Mouse (Mus musculus) spleen, adult 2 months (tissue): ENCODE results near the gene Chfr. TPM values are rescaled to one million over a fixed set of nuclear protein-coding genes. Genes with fewer than 3 reads are reported as not detected.

ENCODE experiments used
- DNase-seq, 2 experiments: peaks; one replicate each; pipeline versions ENCODE4 v3.0.0 to v3.0.0-alpha.2; 2012 to 2021; ENCODE audit warnings: low spot score in 2 of 2, low read depth in 1 of 2
- H3K27ac ChIP-seq: fragments of 200-500 bp; 2 replicates; pipeline ENCODE4 v1.5.1; 2012; ENCODE audit warnings: low read length, inconsistent platforms; ENCODE audit not compliant: insufficient read depth
- H3K27me3 ChIP-seq: fragments of 200-500 bp; 2 replicates; pipeline ENCODE4 v1.6.1; 2012; ENCODE audit warnings: mild to moderate bottlenecking, moderate library complexity, low read length, inconsistent platforms; ENCODE audit not compliant: control insufficient read depth, insufficient read depth
- H3K36me3 ChIP-seq: fragments of 200-500 bp; 2 replicates; pipeline ENCODE4 v1.6.1; 2012; ENCODE audit warnings: mild to moderate bottlenecking, low read length, inconsistent platforms; ENCODE audit not compliant: control insufficient read depth, insufficient read depth
- H3K4me1 ChIP-seq: fragments of 200-500 bp; 2 replicates; pipeline ENCODE4 v1.6.1; 2011; ENCODE audit warnings: inconsistent platforms; ENCODE audit not compliant: control insufficient read depth, insufficient read depth, insufficient read length
- H3K4me3 ChIP-seq: fragments of 200-500 bp; 2 replicates; pipeline ENCODE4 v1.5.1; 2011; ENCODE audit warnings: mild to moderate bottlenecking, inconsistent platforms; ENCODE audit not compliant: insufficient read depth, insufficient read length; ENCODE audit errors: extremely low read depth
- CTCF ChIP-seq: fragments of 200-500 bp; IDR thresholded peaks from 2 replicates; pipeline ENCODE4 v1.5.1; 2011; ENCODE audit warnings: mild to moderate bottlenecking, inconsistent platforms; ENCODE audit not compliant: insufficient read depth, insufficient read length, insufficient replicate concordance; ENCODE audit errors: extremely low read depth
- POLR2A ChIP-seq: fragments of 200-500 bp; IDR thresholded peaks from 2 replicates; pipeline ENCODE4 v1.6.1; 2011; ENCODE audit warnings: low read depth, low read length, inconsistent platforms
- WGBS: fragments of 180-500 bp; shearing (Covaris S2); methylation state at CpG from one replicate; pipeline ENCODE4 v1.1.7; 2018; 5-methylcytosine and 5-hydroxymethylcytosine counted together
- polyA plus RNA-seq: library from polyadenylated mRNA; depleted of rRNA; stranded (reverse); fragments of >200 nt; gene quantifications from 2 replicates; pipeline ENCODE4 v1.2.3, GENCODE M21; 2012

The Chfr gene
- polyA plus RNA-seq, 1 experiment = 59.3 TPM

GRCm38 (mm10) chr5:110143007-110143406 lies 7.4 kb downstream of the Chfr start:
- Histone ChIP-seq H3K4me3 (no peak overlapping the region), H3K27ac (no peak overlapping the region), H3K4me1 (no peaks in the 10 kb centered on the region), H3K27me3 (no peaks in the 10 kb centered on the region), H3K36me3 (peaks cover 27% of the 10 kb centered on the region)
- 94% methylated on average over 5 of the region's 5 CpGs for WGBS
- DNase-seq = no peak
- no peak for TF ChIP-seq POLR2A
- TF ChIP-seq CTCF = peak; percentile 18; the same call in 1 of the 2 replicates

- peaks cover 40% of the 10 kb centered on the region for H3K36me3 ChIP-seq
These were observed 33.7 kb downstream of the Chfr start for GRCm38 (mm10) chr5:110169374-110169773.

GRCm38 (mm10) chr5:110176362-110177020 lies 40.8 kb downstream of the Chfr start, which contains the start of gene Golga3:
Golga3 (plus strand) TSS chr5:110176701.
- Histone ChIP-seq H3K4me1 (0 out of 2 replicates have a peak, but pooled peaks cover 4% of the 10 kb centered on the region), H3K4me3 (peak within 1 kb of the TSS; percentile 75), H3K27me3 (no peaks in the 10 kb centered on the region), H3K36me3 (peaks cover 2% of the 10 kb centered on the region; the same call in 1 of the 2 replicates), H3K27ac (peak within 1 kb of the TSS; percentile 85)
- peak; percentile 87 to 93 for DNase-seq
- under 1% methylated on average over 41 of the region's 41 CpGs for whole genome bisulfite sequencing
- TF ChIP-seq POLR2A (no peak; the same call in 1 of the 2 replicates), CTCF (no peak)

More at GRCm38 (mm10) chr5:110169374-110169773, 33.7 kb downstream of the Chfr start:
- 93% methylated on average over 4 of the region's 4 CpGs for WGBS
- TF ChIP-seq POLR2A (no peak), CTCF (no peak)
- Histone ChIP-seq H3K4me3 (no peak overlapping the region), H3K27me3 (no peaks in the 10 kb centered on the region), H3K4me1 (no peaks in the 10 kb centered on the region), H3K27ac (no peak overlapping the region)
- DNase-seq = no peak

GRCm38 (mm10) chr5:110177021-110177420 lies 41.4 kb downstream of the Chfr start:
- Histone ChIP-seq H3K4me1 (0 out of 2 replicates have a peak, but pooled peaks cover 4% of the 10 kb centered on the region), H3K36me3 (0 out of 2 replicates have a peak, but pooled peaks cover 2% of the 10 kb centered on the region), H3K27me3 (no peaks in the 10 kb centered on the region), H3K27ac (peak overlapping the region; percentile 85), H3K4me3 (peak overlapping the region; percentile 75)
- no peak for DNase-seq
- TF ChIP-seq POLR2A (no peak), CTCF (no peak)
- 3% methylated on average over 19 of the region's 19 CpGs for WGBS

- H3K27me3 ChIP-seq = no peaks in the 10 kb centered on the region
- 0 out of 2 replicates have a peak, but pooled peaks cover 4% of the 10 kb centered on the region for H3K4me1 ChIP-seq
- 0 out of 2 replicates have a peak, but pooled peaks cover 2% of the 10 kb centered on the region for H3K36me3 ChIP-seq
- H3K4me3 ChIP-seq = no peak overlapping the region
- no peak overlapping the region for H3K27ac ChIP-seq
- 81% methylated on average over 2 of the region's 2 CpGs for WGBS
- TF ChIP-seq POLR2A = no peak
- no peak for TF ChIP-seq CTCF
- DNase-seq = no peak
These were observed 43.0 kb downstream of the Chfr start for GRCm38 (mm10) chr5:110178628-110179027.

GRCm38 (mm10) chr5:110181716-110182115 lies 46.1 kb downstream of the Chfr start:
- WGBS = 86% methylated on average over 5 of the region's 5 CpGs
- Histone ChIP-seq H3K27me3 (no peaks in the 10 kb centered on the region), H3K27ac (no peak overlapping the region), H3K36me3 (peaks cover 19% of the 10 kb centered on the region), H3K4me3 (no peak overlapping the region), H3K4me1 (0 out of 2 replicates have a peak, but pooled peaks cover 4% of the 10 kb centered on the region)
- DNase-seq = no peak
- TF ChIP-seq CTCF (no peak), POLR2A (no peak)

- no peaks in the 10 kb centered on the region for H3K27me3 ChIP-seq
- peak in 1 of 2 experiments; percentile 8 for DNase-seq
- no peaks in the 10 kb centered on the region for H3K4me1 ChIP-seq
- H3K36me3 ChIP-seq = peaks cover 36% of the 10 kb centered on the region
- H3K4me3 ChIP-seq = no peak overlapping the region
- 84% methylated on average over 10 of the region's 10 CpGs for WGBS
- no peak for TF ChIP-seq POLR2A
- no peak for TF ChIP-seq CTCF
- H3K27ac ChIP-seq = no peak overlapping the region
These were observed 67.7 kb downstream of the Chfr start for GRCm38 (mm10) chr5:110203164-110203895.
